Mouse (Mus musculus): Measurements from ENCODE around the gene Slc13a2. TPM values are rescaled to one million over a fixed set of nuclear protein-coding genes. Genes with fewer than 3 reads are reported as not detected.
A peak's percentile ranks its signal among the peaks of the same experiment; 100 is the strongest.

Slc13a2 gene
- polyA plus RNA-seq, 1 experiment, result not detected

- TF ChIP-seq POLR2A (IDR thresholded peaks at IDR 0.05; ENCODE audit: extremely low read depth, insufficient read depth, low read length) (no peak), CTCF (IDR thresholded peaks at IDR 0.05; ENCODE audit: extremely low read depth, insufficient read depth, low read length) (no peak)
- Histone ChIP-seq H3K4me3 (ENCODE audit: insufficient read depth, low read length) (no peak overlapping the region), H3K27ac (ENCODE audit: insufficient read depth, low read length) (no peak overlapping the region), H3K4me1 (ENCODE audit: control insufficient read depth, insufficient read depth, low read length) (no peaks in the 10 kb centered on the region)
Measured at GRCm38 (mm10) chr11:78438399-78438930, 16.4 kb upstream of the Slc13a2 start.

- Histone ChIP-seq H3K4me3 (ENCODE audit: insufficient read depth, low read length) (no peak overlapping the region), H3K4me1 (ENCODE audit: control insufficient read depth, insufficient read depth, low read length) (no peaks in the 10 kb centered on the region), H3K27ac (ENCODE audit: insufficient read depth, low read length) (no peak overlapping the region)
- TF ChIP-seq CTCF (IDR thresholded peaks at IDR 0.05; ENCODE audit: extremely low read depth, insufficient read depth, low read length), result no peak
Measured at GRCm38 (mm10) chr11:78437182-78437581, 15.2 kb upstream of the Slc13a2 start.

- Histone ChIP-seq H3K4me3 (ENCODE audit: insufficient read depth, low read length) (no peak overlapping the region), H3K27ac (ENCODE audit: insufficient read depth, low read length) (no peak overlapping the region), H3K4me1 (ENCODE audit: control insufficient read depth, insufficient read depth, low read length) (no peaks in the 10 kb centered on the region)
- no peak for TF ChIP-seq POLR2A (IDR thresholded peaks at IDR 0.05; ENCODE audit: extremely low read depth, insufficient read depth, low read length)
- 0 out of 2 replicates have a peak, but pooled peaks have one; percentile 15 for TF ChIP-seq CTCF (IDR thresholded peaks at IDR 0.05; ENCODE audit: extremely low read depth, insufficient read depth, low read length)
Measured at GRCm38 (mm10) chr11:78435776-78436349, 13.8 kb upstream of the Slc13a2 start.

DNA sequence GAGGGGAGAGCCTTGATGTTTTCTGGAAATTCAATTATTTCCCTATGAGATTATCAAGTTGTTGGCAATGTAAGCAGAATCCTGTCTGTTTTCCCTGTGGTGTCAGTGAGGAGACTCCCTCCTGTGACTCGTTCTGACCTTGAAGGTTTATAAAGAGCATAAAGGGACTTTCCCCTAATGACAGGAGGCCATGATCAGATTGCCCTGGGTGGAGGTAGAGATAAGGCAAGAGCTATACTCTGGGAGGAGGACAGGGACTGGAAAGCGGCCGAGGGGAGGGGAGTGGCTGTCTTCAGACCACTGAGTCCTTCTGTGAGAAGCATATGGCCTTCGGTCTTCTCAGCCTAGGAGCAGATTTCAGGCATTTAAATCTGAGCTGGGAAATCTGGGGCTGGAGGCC is 12.0 kb upstream of the Slc13a2 start:
- H3K4me3 ChIP-seq (ENCODE audit: insufficient read depth, low read length), result no peak overlapping the region
- H3K4me1 ChIP-seq (ENCODE audit: control insufficient read depth, insufficient read depth, low read length), result no peaks in the 10 kb centered on the region
- TF ChIP-seq CTCF (IDR thresholded peaks at IDR 0.05; ENCODE audit: extremely low read depth, insufficient read depth, low read length), result no peak
- no peak for TF ChIP-seq POLR2A (IDR thresholded peaks at IDR 0.05; ENCODE audit: extremely low read depth, insufficient read depth, low read length)
- H3K27ac ChIP-seq (ENCODE audit: insufficient read depth, low read length), result no peak overlapping the region

DNA sequence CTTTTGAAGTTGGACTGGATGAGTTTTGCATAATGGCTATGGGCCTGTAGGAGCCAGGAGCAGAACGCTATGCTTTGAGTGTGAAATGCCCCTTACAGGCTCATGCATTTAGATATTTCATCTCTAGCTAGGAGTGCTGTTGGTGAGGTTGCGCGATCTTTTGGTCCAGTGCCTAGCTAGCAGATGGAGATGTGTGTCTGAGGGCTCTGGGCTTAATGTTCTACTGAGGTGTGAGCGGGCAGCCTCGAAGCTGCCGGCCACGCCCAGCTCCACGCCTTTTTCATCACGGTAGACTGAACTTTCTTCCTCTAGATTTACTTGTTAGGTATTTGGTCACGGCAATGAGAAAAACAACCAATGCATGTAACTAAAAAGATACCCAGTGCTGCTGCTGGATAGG is 9.2 kb upstream of the Slc13a2 start:
- H3K27ac ChIP-seq (ENCODE audit: insufficient read depth, low read length), result no peak overlapping the region
- no peaks in the 10 kb centered on the region for H3K4me1 ChIP-seq (ENCODE audit: control insufficient read depth, insufficient read depth, low read length)
- no peak overlapping the region for H3K4me3 ChIP-seq (ENCODE audit: insufficient read depth, low read length)

GRCm38 (mm10) chr11:78430195-78430878 is 8.3 kb upstream of the Slc13a2 start:
- Histone ChIP-seq H3K4me3 (ENCODE audit: insufficient read depth, low read length) (no peak overlapping the region), H3K4me1 (ENCODE audit: control insufficient read depth, insufficient read depth, low read length) (no peaks in the 10 kb centered on the region), H3K27ac (ENCODE audit: insufficient read depth, low read length) (no peak overlapping the region)
- no peak for TF ChIP-seq CTCF (IDR thresholded peaks at IDR 0.05; ENCODE audit: extremely low read depth, insufficient read depth, low read length)
- TF ChIP-seq POLR2A (IDR thresholded peaks at IDR 0.05; ENCODE audit: extremely low read depth, insufficient read depth, low read length), result no peak

More for the DNA sequence above, 9.2 kb upstream of the Slc13a2 start:
- no peak for TF ChIP-seq POLR2A (IDR thresholded peaks at IDR 0.05; ENCODE audit: extremely low read depth, insufficient read depth, low read length)
- no peak for TF ChIP-seq CTCF (IDR thresholded peaks at IDR 0.05; ENCODE audit: extremely low read depth, insufficient read depth, low read length)

DNA sequence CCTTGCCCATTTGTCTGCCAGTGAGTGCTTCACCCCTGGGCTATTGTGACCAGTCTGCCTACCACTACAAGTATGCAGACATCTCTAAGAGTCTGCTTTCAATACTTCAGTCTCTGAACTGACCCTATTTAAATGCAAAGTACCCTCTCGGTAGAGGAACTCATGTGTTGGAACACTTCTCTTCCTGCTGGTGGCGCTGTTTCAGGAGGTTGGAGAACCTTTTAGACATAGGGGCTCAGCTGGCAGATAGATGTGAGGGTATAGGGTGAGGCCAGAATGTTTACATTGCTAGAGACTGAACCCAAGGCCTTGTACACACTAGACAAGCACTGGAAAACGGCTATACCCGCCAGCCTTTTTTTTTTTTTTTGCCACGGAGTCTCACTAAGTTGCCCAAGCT is 6.3 kb upstream of the Slc13a2 start:
- TF ChIP-seq CTCF (IDR thresholded peaks at IDR 0.05; ENCODE audit: extremely low read depth, insufficient read depth, low read length) (no peak), POLR2A (IDR thresholded peaks at IDR 0.05; ENCODE audit: extremely low read depth, insufficient read depth, low read length) (no peak)
- no peaks in the 10 kb centered on the region for H3K4me1 ChIP-seq (ENCODE audit: control insufficient read depth, insufficient read depth, low read length)
- H3K27ac ChIP-seq (ENCODE audit: insufficient read depth, low read length), result no peak overlapping the region
- no peak overlapping the region for H3K4me3 ChIP-seq (ENCODE audit: insufficient read depth, low read length)

- Histone ChIP-seq H3K27ac (ENCODE audit: insufficient read depth, low read length) (no peak overlapping the region), H3K4me3 (ENCODE audit: insufficient read depth, low read length) (no peak overlapping the region), H3K4me1 (ENCODE audit: control insufficient read depth, insufficient read depth, low read length) (no peaks in the 10 kb centered on the region)
- TF ChIP-seq POLR2A (IDR thresholded peaks at IDR 0.05; ENCODE audit: extremely low read depth, insufficient read depth, low read length) (no peak), CTCF (IDR thresholded peaks at IDR 0.05; ENCODE audit: extremely low read depth, insufficient read depth, low read length) (no peak)
Measured at GRCm38 (mm10) chr11:78427655-78428054, 5.6 kb upstream of the Slc13a2 start.

DNA sequence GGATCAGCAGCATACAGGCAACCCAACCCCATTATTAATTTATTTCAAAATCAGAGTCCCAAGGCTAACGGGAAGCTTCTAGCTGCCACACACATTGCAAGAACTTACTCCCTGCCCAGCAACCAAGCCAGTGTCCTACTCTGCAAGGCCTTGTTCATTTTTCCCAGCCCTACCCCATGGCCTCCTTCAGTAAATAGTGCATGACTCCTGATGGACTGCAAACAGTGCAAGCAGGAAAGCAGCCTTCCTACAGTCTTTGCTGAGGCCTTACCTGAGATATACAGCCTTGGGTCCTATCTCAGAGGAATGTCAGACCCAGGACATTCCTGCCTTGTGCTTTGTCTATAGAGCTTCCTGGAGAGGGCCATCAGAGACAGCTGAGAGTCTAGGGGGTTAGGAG is 3.6 kb upstream of the Slc13a2 start:
- Histone ChIP-seq H3K27ac (ENCODE audit: insufficient read depth, low read length) (no peak overlapping the region), H3K4me1 (ENCODE audit: control insufficient read depth, insufficient read depth, low read length) (no peaks in the 10 kb centered on the region), H3K4me3 (ENCODE audit: insufficient read depth, low read length) (no peak overlapping the region)
- no peak for TF ChIP-seq CTCF (IDR thresholded peaks at IDR 0.05; ENCODE audit: extremely low read depth, insufficient read depth, low read length)
- TF ChIP-seq POLR2A (IDR thresholded peaks at IDR 0.05; ENCODE audit: extremely low read depth, insufficient read depth, low read length), result no peak

DNA sequence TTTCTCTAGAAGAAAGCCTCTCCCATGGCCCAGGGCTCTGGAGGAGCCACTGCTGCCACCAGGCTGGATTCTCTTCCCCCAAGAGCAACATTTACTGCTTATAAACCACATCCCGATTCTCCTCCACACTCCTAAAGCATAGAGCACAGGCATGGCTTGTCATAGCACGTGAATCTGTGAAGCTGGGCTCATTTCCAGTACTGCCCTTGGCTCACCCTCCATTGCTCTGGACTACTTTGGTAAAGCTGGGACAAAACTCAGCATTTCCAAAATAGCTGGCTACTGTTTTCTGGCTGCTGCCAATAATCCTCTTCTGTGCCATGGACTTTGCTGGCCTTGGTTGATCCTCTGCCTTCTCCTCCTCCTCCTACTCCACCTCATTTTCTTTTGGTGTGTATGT is 2.3 kb upstream of the Slc13a2 start:
- no peak overlapping the region for H3K4me3 ChIP-seq (ENCODE audit: insufficient read depth, low read length)
- TF ChIP-seq POLR2A (IDR thresholded peaks at IDR 0.05; ENCODE audit: extremely low read depth, insufficient read depth, low read length), result no peak
- no peak for TF ChIP-seq CTCF (IDR thresholded peaks at IDR 0.05; ENCODE audit: extremely low read depth, insufficient read depth, low read length)
- no peaks in the 10 kb centered on the region for H3K4me1 ChIP-seq (ENCODE audit: control insufficient read depth, insufficient read depth, low read length)
- H3K27ac ChIP-seq (ENCODE audit: insufficient read depth, low read length), result no peak overlapping the region

Measured in cortical plate, adult 2 months (tissue).